Mouse (Mus musculus) heart, embryonic 12.5 days (tissue): ENCODE results near the gene Tars. TPM values are rescaled to one million over a fixed set of nuclear protein-coding genes. Genes with fewer than 3 reads are reported as not detected.

Source experiments
- ATAC-seq: fragments of 200-750 bp; cut with Nextera tagmentation; 2 replicates; pipeline ENCODE4 v1.8.0; 2017; ENCODE audit warnings: moderate TSS enrichment, moderate library complexity; ENCODE audit not compliant: insufficient number of reproducible peaks, low FRiP score
- H3K27ac ChIP-seq: fragments of 300-500 bp; sonication (generic); 2 replicates; pipeline ENCODE4 v1.5.1; 2016; ENCODE audit warnings: mild to moderate bottlenecking, moderate library complexity; ENCODE audit not compliant: poor library complexity, severe bottlenecking
- H3K27me3 ChIP-seq: fragments of 300-500 bp; sonication (generic); replicated peaks from 2 replicates; pipeline ENCODE4 v1.6.1; 2016; ENCODE audit warnings: mild to moderate bottlenecking, moderate library complexity
- H3K36me3 ChIP-seq: fragments of 300-500 bp; sonication (generic); 2 replicates; pipeline ENCODE4 v1.6.1; 2016; ENCODE audit warnings: mild to moderate bottlenecking, moderate library complexity
- H3K4me1 ChIP-seq: fragments of 300-500 bp; sonication (generic); replicated peaks from 2 replicates; pipeline ENCODE4 v1.6.1; 2016; ENCODE audit warnings: mild to moderate bottlenecking
- H3K4me2 ChIP-seq: fragments of 300-500 bp; sonication (generic); 2 replicates; pipeline ENCODE4 v1.6.1; 2016; ENCODE audit warnings: mild to moderate bottlenecking, moderate library complexity
- H3K4me3 ChIP-seq: fragments of 300-500 bp; sonication (generic); 2 replicates; pipeline ENCODE4 v1.5.1; 2016; ENCODE audit warnings: mild to moderate bottlenecking
- H3K9ac ChIP-seq: fragments of 300-500 bp; sonication (generic); 2 replicates; pipeline ENCODE4 v1.6.1; 2016; ENCODE audit warnings: mild to moderate bottlenecking, moderate library complexity
- H3K9me3 ChIP-seq: fragments of 300-500 bp; sonication (generic); replicated peaks from 2 replicates; pipeline ENCODE4 v1.6.1; 2016; ENCODE audit warnings: mild to moderate bottlenecking, moderate library complexity
- WGBS: fragments of 180-500 bp; shearing (Covaris S2); methylation state at CpG from one replicate; pipeline ENCODE4 v1.1.7; 2016; 5-methylcytosine and 5-hydroxymethylcytosine counted together
- polyA plus RNA-seq: library from polyadenylated mRNA; unstranded; fragments of >200 nt; fragmentation: Nextera tagmentation; extraction: Ambion mirVana; gene quantifications from 2 replicates; pipeline ENCODE4 v1.2.1, GENCODE M21; 2016

The Tars gene
- polyA plus RNA-seq, 1 experiment from 2014 or later, result 45.0 TPM

GRCm38 (mm10) chr15:11361824-11362223, 37.6 kb downstream of the Tars start:
- no peak for ATAC-seq
- WGBS, result 83% methylated on average over 5 of the region's 5 CpGs
- H3K27ac ChIP-seq, result no peak overlapping the region
- no peak overlapping the region for H3K9ac ChIP-seq
- H3K36me3 ChIP-seq, result no peaks in the 10 kb centered on the region
- no peaks in the 10 kb centered on the region for H3K4me1 ChIP-seq
- no peaks in the 10 kb centered on the region for H3K27me3 ChIP-seq
- no peak overlapping the region for H3K4me2 ChIP-seq
- H3K9me3 ChIP-seq, result no peaks in the 10 kb centered on the region
- H3K4me3 ChIP-seq, result no peak overlapping the region

GRCm38 (mm10) chr15:11360888-11361287, 38.6 kb downstream of the Tars start:
- H3K9me3 ChIP-seq, result no peaks in the 10 kb centered on the region
- H3K27me3 ChIP-seq, result no peaks in the 10 kb centered on the region
- no peaks in the 10 kb centered on the region for H3K36me3 ChIP-seq
- no peak overlapping the region for H3K4me3 ChIP-seq
- no peak overlapping the region for H3K27ac ChIP-seq
- H3K4me1 ChIP-seq, result no peaks in the 10 kb centered on the region
- ATAC-seq, result peak; percentile 25; the same call in 1 of the 2 replicates
- no peak overlapping the region for H3K4me2 ChIP-seq
- 81% methylated on average over 1 of the region's 1 CpGs for WGBS
- H3K9ac ChIP-seq, result no peak overlapping the region

- H3K4me1 ChIP-seq, result no peaks in the 10 kb centered on the region
- 90% methylated on average over 2 of the region's 2 CpGs for WGBS
- no peaks in the 10 kb centered on the region for H3K9me3 ChIP-seq
- no peak overlapping the region for H3K27ac ChIP-seq
- H3K27me3 ChIP-seq, result no peaks in the 10 kb centered on the region
- ATAC-seq, result no peak
- no peaks in the 10 kb centered on the region for H3K36me3 ChIP-seq
- H3K9ac ChIP-seq, result no peak overlapping the region
- H3K4me2 ChIP-seq, result no peak overlapping the region
- H3K4me3 ChIP-seq, result no peak overlapping the region
Observed at GRCm38 (mm10) chr15:11357501-11357900, 42.0 kb downstream of the Tars start.

GRCm38 (mm10) chr15:11355865-11356264, 43.6 kb downstream of the Tars start:
- WGBS, result 71% methylated on average over 3 of the region's 3 CpGs
- H3K27ac ChIP-seq, result no peak overlapping the region
- H3K4me1 ChIP-seq, result no peaks in the 10 kb centered on the region
- no peaks in the 10 kb centered on the region for H3K27me3 ChIP-seq
- ATAC-seq, result no peak
- no peak overlapping the region for H3K9ac ChIP-seq
- no peaks in the 10 kb centered on the region for H3K36me3 ChIP-seq
- no peak overlapping the region for H3K4me2 ChIP-seq
- no peaks in the 10 kb centered on the region for H3K9me3 ChIP-seq
- H3K4me3 ChIP-seq, result no peak overlapping the region

GRCm38 (mm10) chr15:11339467-11340180, 59.8 kb downstream of the Tars start:
- Histone ChIP-seq H3K36me3 (no peaks in the 10 kb centered on the region), H3K27ac (no peak overlapping the region), H3K9me3 (no peaks in the 10 kb centered on the region), H3K4me3 (no peak overlapping the region), H3K9ac (no peak overlapping the region), H3K27me3 (no peaks in the 10 kb centered on the region), H3K4me2 (no peak overlapping the region), H3K4me1 (no peaks in the 10 kb centered on the region)
- no peak for ATAC-seq
- 84% methylated on average over 7 of the region's 7 CpGs for WGBS
